Mouse (Mus musculus) cerebellum, adult 2 months (tissue): ENCODE measurements around the gene Krcc1.

ENCODE experiments used
- CTCF ChIP-seq: fragments of 200-500 bp; IDR thresholded peaks from 2 replicates; pipeline ENCODE4 v1.5.1; 2011; ENCODE audit warnings: low read depth, mild to moderate bottlenecking, control low read depth, low read length, moderate library complexity, borderline replicate concordance; ENCODE audit not compliant: insufficient read depth
- POLR2A ChIP-seq: fragments of 200-500 bp; IDR thresholded peaks from 2 replicates; pipeline ENCODE4 v1.6.1; 2011; ENCODE audit warnings: low read length, control low read depth, borderline replicate concordance; ENCODE audit not compliant: insufficient read depth

GRCm38 (mm10) chr6:71329881-71330280 is 58.4 kb downstream of the Krcc1 start:
- TF ChIP-seq POLR2A (no peak), CTCF (no peak)
